In the genomic region with DNA sequence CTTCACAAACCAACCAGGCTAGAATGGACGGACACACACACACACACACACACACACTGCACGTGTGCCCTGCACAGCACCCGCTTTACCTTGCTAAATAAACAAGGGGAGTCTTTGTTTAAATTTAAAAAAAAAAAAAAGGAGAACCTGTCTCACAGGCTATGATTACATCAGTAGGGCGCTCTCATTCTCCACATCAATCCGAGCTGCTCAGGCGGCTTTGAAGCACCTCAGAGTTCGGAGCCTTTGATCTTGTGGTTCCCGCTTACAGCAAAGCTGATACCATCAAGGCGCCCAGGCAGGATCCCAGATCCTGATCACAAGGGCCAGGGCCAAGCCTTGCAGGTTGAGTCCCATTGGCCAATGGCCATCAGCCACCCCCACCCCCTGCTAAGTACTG, we compare ENCODE assay signal across 9 mouse cellular contexts. TPM values are rescaled to one million over a fixed set of nuclear protein-coding genes. Genes with fewer than 3 reads are reported as not detected.
A peak's percentile ranks its signal among the peaks of the same experiment; 100 is the strongest.
DNase-seq lines count a peak whose midpoint lies in the region; ATAC-seq lines count a peak whose summit lies in the region.
"Had no signal": no experiment of that assay in that cellular context is flagged by ENCODE, and none has a peak within 500 bp of the region (broad histone marks: within the 10 kb centered on the region; RNA-seq: fewer than 3 reads in every experiment).

No protein-coding gene starts in this region.

- H3K9ac ChIP-seq in forebrain, embryonic 16.5 days (replicated peaks; ENCODE audit: low read depth, low read length) = no peak overlapping the region
- H3K9ac ChIP-seq in forebrain, embryonic 15.5 days (replicated peaks) = no peak overlapping the region
- no peak overlapping the region for H3K9ac ChIP-seq in liver, embryonic 13.5 days

- WGBS in forebrain, embryonic 10.5 days = 20% methylated on average over 9 of the region's 9 CpGs
- WGBS in forebrain, embryonic 16.5 days = 22% methylated on average over 9 of the region's 9 CpGs
- WGBS in forebrain, embryonic 15.5 days = 23% methylated on average over 9 of the region's 9 CpGs
- WGBS in liver, embryonic 13.5 days (ENCODE audit: insufficient replicate concordance) = 61% methylated on average over 9 of the region's 9 CpGs

- DNase-seq in forebrain, embryonic 10.5 days (ENCODE audit: extremely low spot score, low spot score) = no peak
- peak; percentile 69 for DNase-seq in ES-CJ7 (ENCODE audit: low read depth, low spot score)
- DNase-seq in liver, embryonic 13.5 days = no peak
- DNase-seq in thymus, postnatal 10 days (ENCODE audit: low spot score in 2 of 2) = peak; percentile 76 to 79
- DNase-seq in right cerebral cortex, postnatal 25 days = no peak
- DNase-seq in layer of hippocampus, postnatal 36 days = no peak

- peak overlapping the region; percentile 49; the same call in 1 of the 2 replicates for H3K27ac ChIP-seq in forebrain, embryonic 10.5 days
- no peak overlapping the region for H3K27ac ChIP-seq in forebrain, embryonic 16.5 days (ENCODE audit: low read length)
- no peak overlapping the region for H3K27ac ChIP-seq in forebrain, embryonic 15.5 days (replicated peaks)
- no peak overlapping the region for H3K27ac ChIP-seq in liver, embryonic 13.5 days

- no peak overlapping the region for H3K4me3 ChIP-seq in forebrain, embryonic 10.5 days
- H3K4me3 ChIP-seq in forebrain, embryonic 16.5 days (replicated peaks; ENCODE audit: low read length) = no peak overlapping the region
- H3K4me3 ChIP-seq in forebrain, embryonic 15.5 days = no peak overlapping the region
- no peak overlapping the region for H3K4me3 ChIP-seq in liver, embryonic 13.5 days (replicated peaks)
- H3K4me3 ChIP-seq: erythroblast, embryonic 14.5 days had no signal

- 0 out of 2 replicates have a peak, but pooled peaks cover 3% of the 10 kb centered on the region for H3K9me3 ChIP-seq in forebrain, embryonic 10.5 days
- H3K9me3 ChIP-seq in forebrain, embryonic 16.5 days (ENCODE audit: control insufficient read depth, low read length) = no peaks in the 10 kb centered on the region
- no peaks in the 10 kb centered on the region for H3K9me3 ChIP-seq in forebrain, embryonic 15.5 days
- no peaks in the 10 kb centered on the region for H3K9me3 ChIP-seq in liver, embryonic 13.5 days (replicated peaks)

- H3K27me3 ChIP-seq in forebrain, embryonic 10.5 days (ENCODE audit: poor library complexity, severe bottlenecking) = no peaks in the 10 kb centered on the region
- H3K27me3 ChIP-seq in forebrain, embryonic 16.5 days (replicated peaks; ENCODE audit: control insufficient read depth, insufficient read depth, low read length) = no peaks in the 10 kb centered on the region
- H3K27me3 ChIP-seq in forebrain, embryonic 15.5 days = no peaks in the 10 kb centered on the region
- no peaks in the 10 kb centered on the region for H3K27me3 ChIP-seq in liver, embryonic 13.5 days

- H3K4me1 ChIP-seq in forebrain, embryonic 10.5 days = peaks cover 57% of the 10 kb centered on the region
- H3K4me1 ChIP-seq in forebrain, embryonic 16.5 days (replicated peaks; ENCODE audit: control insufficient read depth, insufficient read depth, low read length) = peaks cover 26% of the 10 kb centered on the region
- peaks cover 36% of the 10 kb centered on the region for H3K4me1 ChIP-seq in forebrain, embryonic 15.5 days
- H3K4me1 ChIP-seq in liver, embryonic 13.5 days (replicated peaks) = peaks cover 42% of the 10 kb centered on the region

- ATAC-seq in forebrain, embryonic 16.5 days = no peak
- peak; percentile 60; the same call in 1 of the 2 replicates for ATAC-seq in forebrain, embryonic 15.5 days (replicated peaks)
- ATAC-seq in liver, embryonic 13.5 days (ENCODE audit: low read depth) = peak; percentile 53

- H3K36me3 ChIP-seq in forebrain, embryonic 10.5 days (replicated peaks) = peaks cover 7% of the 10 kb centered on the region
- H3K36me3 ChIP-seq in forebrain, embryonic 16.5 days (ENCODE audit: control insufficient read depth, insufficient read depth) = no peaks in the 10 kb centered on the region
- H3K36me3 ChIP-seq in forebrain, embryonic 15.5 days = no peaks in the 10 kb centered on the region
- H3K36me3 ChIP-seq in liver, embryonic 13.5 days = no peaks in the 10 kb centered on the region

- no peak overlapping the region for H3K4me2 ChIP-seq in forebrain, embryonic 16.5 days (ENCODE audit: low read length)
- no peak overlapping the region for H3K4me2 ChIP-seq in forebrain, embryonic 15.5 days (replicated peaks)
- H3K4me2 ChIP-seq in liver, embryonic 13.5 days = no peak overlapping the region

RNA-seq across cellular contexts. Expression of a gene that starts 33.1 kb away (rescaled TPM):
- polyA plus RNA-seq in forebrain, embryonic 10.5 days (2016; fragmentation: Nextera tagmentation; extraction: Ambion mirVana) = 11.1 and 11.9 TPM in 2 replicates
- 6.9 and 7.2 TPM in 2 replicates for polyA plus RNA-seq in forebrain, embryonic 16.5 days (2015; fragmentation: Nextera tagmentation; extraction: Ambion mirVana)
- polyA plus RNA-seq in forebrain, embryonic 15.5 days (2015; fragmentation: Nextera tagmentation; extraction: Ambion mirVana) = 6.9 and 7.4 TPM in 2 replicates
- 4.1 and 4.6 TPM in 2 replicates for polyA plus RNA-seq in liver, embryonic 13.5 days (2015; fragmentation: Nextera tagmentation; extraction: Ambion mirVana)
- total RNA-seq in layer of hippocampus, postnatal 36 days (2021) = 10 to 100 TPM; 19.1 to 20.7 TPM

Comparison
In these comparisons a context has a peak if more than half of its experiments do, and no peak if none do; other contexts are left out.
1. DNase-seq: peak in ES-CJ7 (single experiment) and thymus, postnatal 10 days (2 of 2); none in forebrain, embryonic 10.5 days (single experiment), liver, embryonic 13.5 days (single experiment), right cerebral cortex, postnatal 25 days (single experiment) and layer of hippocampus, postnatal 36 days (0 of 2).